Mouse (Mus musculus) layer of hippocampus, adult 8-10 months (tissue): Measurements from ENCODE around the gene Tmem229b. TPM values are rescaled to one million over a fixed set of nuclear protein-coding genes. Genes with fewer than 3 reads are reported as not detected.
"Not testable (repeated sequence)": the region's sequence is repeated elsewhere in the genome, so short reads cannot be mapped to it uniquely, and the experiment has no call there.

Experiments used
- DNase-seq, 2 experiments: peaks; one replicate each; pipeline ENCODE4 v3.0.0; 2022; ENCODE audit warnings: low spot score in 2 of 2
- total RNA-seq, 4 experiments: library from RNA; stranded (reverse); gene quantifications; 2 replicates each; pipeline ENCODE4 v1.2.4; 2022

The Tmem229b gene
- 10 to 100 TPM; 26.8 to 32.8 (median 29.8) TPM for total RNA-seq

DNA sequence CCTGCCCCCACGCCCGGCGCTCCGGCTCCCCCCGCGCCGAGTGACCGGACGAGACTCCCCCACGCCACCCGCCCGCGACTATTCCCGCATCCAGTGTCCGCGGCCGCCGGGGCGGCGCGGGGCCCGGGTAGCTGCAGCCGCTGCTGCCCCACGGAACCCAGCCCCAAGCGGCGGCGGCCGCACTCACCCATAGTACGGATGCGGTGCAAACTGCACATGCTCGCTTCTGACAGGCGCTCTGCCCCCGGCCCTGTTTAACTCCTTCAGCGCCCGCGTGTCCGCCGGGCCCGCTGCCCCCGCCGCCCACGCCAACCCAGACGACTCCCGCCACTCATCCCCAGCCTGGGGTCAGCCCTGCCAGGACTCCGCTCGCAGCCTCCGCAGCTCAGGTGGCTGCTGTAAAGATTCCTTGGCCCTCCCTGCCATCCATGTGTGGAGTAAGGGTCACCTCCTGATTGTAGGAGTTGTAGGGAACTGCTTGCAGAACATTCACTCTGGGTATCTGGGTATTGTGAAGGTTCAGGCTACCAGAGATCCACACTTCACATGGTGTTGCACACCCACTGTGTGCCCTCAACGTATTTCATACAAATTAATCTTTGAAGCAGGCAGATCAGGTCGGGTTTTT is at the start of gene Tmem229b:
Gene Tmem229b (minus strand): TSS at position 502 of the 628 bp plus-strand sequence.
- peak; percentile 41 to 59 for DNase-seq

DNA sequence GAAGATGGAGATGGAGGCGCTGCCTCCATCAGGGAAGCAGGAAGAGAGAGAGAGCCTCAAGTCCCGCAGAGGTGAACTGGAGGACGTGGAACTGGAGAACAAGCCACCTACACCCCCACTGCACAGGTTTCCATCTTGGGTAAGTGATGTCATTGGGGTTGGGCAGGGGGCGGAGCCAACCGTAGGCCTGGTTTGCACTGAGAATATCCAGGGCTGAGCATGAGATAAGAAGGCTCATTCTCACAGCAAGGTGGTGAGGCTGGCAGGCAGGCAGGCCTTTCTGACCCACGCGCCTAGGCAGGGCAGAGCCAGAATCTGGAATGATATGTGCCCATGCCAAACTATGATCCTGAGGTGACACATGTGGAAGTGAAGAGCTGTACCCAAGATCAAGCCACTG is 47.8 kb upstream of the Tmem229b start:
- no peak for DNase-seq

DNA sequence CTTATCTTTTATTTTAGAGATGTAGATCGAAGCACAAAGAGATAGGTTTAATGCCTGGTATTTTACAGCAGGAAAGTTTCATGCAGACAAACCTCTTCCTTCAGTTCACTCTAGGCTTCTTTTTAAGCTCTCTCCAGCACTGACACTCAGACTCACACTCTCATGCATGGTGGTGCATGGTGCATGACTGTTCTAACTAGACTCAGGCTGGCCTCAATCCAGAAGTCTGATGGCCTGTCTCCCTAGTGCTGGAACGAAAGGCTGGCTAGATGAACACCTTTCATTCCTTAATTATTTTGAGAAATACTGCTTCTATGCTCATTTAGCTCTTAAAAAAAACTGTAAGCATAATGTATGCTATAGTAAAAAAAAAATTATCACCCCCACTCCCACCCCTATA is 44.6 kb upstream of the Tmem229b start:
- no peak for DNase-seq

DNA sequence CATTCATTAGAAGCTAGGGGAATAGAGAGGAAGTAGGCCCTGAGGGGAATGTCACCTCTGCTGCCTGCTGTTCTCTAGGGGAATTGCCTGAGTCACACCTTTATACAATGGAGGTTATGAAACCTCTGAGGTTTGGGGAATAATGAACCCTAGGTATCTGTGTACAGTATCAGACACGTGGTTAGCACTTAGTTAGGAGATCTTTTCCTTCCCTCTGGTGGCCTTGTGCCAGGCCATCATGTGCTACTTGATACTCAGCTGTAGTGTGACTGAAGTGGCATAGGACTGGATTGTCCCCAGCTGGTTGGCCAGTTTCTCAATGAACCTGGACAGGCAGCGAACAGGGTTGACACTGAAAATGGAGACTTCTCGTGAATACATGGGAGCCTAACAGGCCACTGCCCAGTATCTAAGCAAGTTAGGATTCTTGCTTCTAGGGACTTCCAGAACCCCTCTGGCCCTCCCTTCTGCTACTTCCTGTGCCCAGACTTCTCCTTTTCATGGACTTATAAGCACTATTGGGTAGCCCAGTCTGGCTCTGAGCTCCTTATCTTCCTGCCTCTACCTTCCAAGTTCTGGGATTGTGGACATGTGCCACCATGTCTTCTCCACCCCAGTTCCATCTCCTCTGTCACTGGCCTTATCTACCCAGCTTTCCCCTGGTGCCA is 43.3 kb upstream of the Tmem229b start:
- no peak for DNase-seq

DNA sequence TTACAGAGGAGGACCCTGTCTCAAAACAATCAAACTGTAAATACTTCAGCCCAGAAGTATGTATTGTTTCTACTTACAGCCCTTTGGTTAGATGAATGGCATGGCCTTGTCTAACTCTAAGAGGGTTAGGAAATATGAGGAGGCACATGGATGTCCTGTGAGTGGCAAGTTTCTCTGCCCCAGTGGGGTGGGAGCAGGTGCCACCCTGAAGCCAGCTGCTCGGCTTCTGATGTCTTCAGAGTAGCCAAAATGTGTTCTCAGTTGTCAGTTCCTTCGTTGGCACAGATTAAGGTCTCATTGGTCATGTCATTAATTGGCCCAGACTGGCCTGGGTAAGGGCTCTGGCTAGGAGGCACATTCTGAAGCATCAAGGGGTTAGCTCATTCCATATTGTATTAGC is 42.4 kb upstream of the Tmem229b start:
- no peak for DNase-seq

- no peak for DNase-seq
Measured at GRCm38 (mm10) chr12:79048898-79049297, 41.5 kb upstream of the Tmem229b start.

DNA sequence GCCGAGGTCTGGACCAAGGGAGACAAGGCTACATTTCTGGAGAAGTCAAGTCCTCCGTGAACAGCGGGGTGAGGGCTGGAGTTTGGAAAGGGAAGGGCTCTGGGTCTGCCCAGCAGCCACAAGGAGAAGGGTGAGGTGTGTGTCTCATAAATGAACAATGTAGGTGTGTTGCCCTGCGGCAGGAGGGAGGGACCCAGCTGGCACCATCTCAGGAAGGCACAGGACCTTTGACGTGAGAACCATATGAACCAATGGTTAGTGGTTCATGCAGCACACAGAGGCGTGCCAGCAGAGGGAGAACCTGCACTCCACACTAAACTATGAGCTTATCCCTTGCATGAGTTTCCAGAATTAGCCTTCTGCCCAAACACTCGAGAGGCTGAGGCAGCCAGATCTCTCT is 39.8 kb upstream of the Tmem229b start:
- DNase-seq, result no peak

DNA sequence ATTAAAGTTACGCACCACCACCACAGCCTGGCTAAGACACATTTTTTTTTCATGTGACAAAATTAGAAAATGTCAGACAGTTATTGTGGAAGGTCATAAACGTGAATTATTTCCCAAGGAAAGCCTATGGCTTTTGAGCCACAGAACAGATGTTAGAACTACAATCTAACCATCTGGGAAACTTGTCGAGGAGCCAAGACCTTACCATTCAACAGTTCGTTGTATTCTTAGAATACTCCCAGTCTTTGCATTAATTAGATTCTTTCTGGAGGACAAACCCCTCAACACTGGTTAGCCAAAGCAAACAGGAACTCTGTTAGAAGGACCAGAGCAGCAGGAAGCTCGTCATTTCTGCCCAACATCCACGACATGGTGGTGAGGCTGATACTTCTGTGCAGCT is 38.7 kb upstream of the Tmem229b start:
- no peak for DNase-seq

DNA sequence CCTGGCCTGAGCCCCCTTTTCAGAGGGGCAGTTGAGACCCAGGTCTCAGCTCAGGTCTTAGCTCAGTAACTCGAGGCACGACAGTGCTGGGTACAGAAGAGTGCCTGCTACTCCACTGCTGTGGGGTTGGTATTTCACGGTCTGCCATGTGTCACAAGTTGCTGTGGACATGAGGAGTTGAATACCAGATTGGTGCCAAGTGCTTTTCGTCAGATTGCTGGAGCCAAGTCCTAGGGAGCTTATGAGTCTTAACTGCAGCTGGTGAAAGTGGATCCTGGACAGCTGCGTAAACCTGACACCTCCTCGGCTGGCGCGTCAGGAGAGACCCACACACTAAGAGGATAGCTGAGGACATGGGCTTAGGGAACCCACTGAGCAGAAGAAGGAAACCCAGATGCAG is 37.2 kb upstream of the Tmem229b start:
- DNase-seq, result no peak

- no peak for DNase-seq
Measured at GRCm38 (mm10) chr12:79041436-79041835, 34.0 kb upstream of the Tmem229b start.

DNA sequence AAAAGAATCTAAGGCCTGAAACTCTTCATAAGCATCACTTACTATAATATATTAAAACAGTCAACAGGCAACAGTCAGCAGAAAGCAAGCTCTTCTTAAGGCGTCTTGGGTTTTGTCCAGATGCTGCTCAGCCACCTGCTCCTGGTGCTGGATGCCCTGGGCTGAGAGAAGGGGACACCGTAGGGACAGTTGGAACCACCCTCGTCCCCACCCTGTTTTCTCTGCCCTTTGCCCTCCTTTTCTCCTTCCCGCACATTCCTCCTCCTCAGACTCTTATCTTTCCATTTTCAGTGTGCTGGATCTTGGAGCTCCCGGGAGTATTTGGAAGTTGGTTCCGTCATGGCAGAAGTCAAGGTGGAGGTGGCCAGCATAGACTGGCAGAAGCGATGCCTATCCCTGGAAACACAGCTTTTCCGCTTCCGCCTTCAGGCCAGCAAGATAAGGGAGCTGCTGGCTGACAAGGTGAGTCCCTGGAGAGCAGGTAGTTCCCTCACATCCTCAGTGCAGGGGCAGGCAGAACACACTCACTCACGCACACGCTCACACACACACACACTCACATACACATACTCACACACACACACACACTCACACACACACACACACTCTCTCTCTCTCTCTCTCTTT is 32.9 kb upstream of the Tmem229b start:
- no peak for DNase-seq

DNA sequence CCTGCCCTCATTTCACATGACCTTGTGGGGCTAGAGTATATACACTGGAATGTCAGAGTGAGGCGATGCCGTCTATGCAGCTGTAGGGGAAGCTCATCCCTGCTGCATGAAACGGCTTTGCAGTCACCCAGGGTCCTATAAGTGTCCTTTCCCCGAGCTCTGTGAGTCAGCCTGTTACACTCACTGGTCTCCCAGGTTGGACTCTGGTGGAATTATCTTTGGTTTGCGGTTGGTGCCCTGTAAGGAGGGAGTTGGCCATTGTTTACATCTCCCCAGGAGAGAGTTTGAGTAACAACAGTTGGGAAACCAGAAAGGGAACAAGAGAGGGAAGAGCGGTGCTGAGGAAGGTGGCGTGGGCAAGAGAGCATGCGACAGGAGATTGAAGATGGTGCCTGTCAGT is 32.3 kb upstream of the Tmem229b start:
- no peak for DNase-seq

GRCm38 (mm10) chr12:79035349-79035748 is 27.9 kb upstream of the Tmem229b start:
- DNase-seq, result peak; percentile 15 to 48

GRCm38 (mm10) chr12:79034331-79034730 is 26.9 kb upstream of the Tmem229b start:
- DNase-seq, result no peak

DNA sequence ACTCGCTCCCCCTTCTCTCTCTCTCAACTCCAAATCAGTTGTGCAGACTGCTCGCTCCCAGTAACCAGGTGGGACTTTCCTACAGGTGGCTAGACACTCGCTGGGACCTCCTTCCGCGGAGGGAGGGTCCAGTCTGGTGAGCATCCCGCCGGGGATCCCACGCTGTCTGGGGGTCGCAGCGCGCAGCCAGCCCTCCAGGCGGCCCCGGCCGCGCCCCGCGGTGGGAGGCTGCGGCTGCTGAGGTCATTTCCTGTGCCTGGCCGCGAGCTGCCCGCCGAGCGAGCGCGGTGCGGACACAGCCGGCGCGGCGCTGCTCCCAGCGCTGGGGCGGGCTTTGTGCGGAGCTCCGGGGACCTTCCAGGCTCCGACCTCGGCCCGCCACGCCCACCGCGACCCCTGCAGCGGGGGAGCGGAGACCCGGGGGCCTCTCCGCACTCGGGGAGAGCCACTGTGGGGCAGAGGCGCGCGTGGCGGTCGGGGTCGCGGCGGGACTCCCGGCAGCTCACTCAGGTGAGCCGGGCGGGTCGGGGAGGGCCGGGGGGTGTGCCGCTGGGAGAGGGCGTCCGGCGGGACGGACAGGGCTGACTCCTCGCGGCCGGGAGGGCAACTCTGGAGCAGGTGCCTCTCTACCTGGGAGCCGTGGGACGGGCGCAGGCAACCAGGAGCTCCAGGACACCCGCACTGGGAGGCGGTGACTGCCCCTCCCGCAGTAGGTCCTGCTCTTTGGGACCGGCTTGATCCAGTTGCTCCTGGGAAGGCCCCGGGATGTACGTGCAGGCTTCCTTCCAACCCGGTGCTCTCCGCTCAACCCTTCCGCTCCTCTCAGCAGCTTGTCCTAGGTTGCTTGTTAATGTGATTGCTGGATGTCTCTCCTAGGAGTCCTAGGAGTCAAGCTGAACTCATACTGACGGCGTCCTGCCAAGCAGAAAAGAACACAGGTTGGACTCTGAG is 21.8 kb upstream of the Tmem229b start, which contains the start of gene Plekhh1:
Gene Plekhh1 (plus strand): TSS at position 253 of the 951 bp plus-strand sequence.
- DNase-seq, result no peak

GRCm38 (mm10) chr12:79027526-79027925 is 20.1 kb upstream of the Tmem229b start:
- not testable (repeated sequence) for DNase-seq

GRCm38 (mm10) chr12:79022882-79023281 is 15.5 kb upstream of the Tmem229b start:
- DNase-seq, result peak in 1 of 2 experiments; percentile 75

GRCm38 (mm10) chr12:79021902-79022301 is 14.5 kb upstream of the Tmem229b start:
- no peak for DNase-seq

GRCm38 (mm10) chr12:79017994-79018399 is 10.6 kb upstream of the Tmem229b start:
- no peak for DNase-seq

GRCm38 (mm10) chr12:79016109-79016508 is 8.7 kb upstream of the Tmem229b start:
- no peak for DNase-seq

- DNase-seq, result no peak
Measured at GRCm38 (mm10) chr12:79010569-79010968, 3.1 kb upstream of the Tmem229b start.
